9 mouse cellular contexts compared by ENCODE assay signal in the genomic region with DNA sequence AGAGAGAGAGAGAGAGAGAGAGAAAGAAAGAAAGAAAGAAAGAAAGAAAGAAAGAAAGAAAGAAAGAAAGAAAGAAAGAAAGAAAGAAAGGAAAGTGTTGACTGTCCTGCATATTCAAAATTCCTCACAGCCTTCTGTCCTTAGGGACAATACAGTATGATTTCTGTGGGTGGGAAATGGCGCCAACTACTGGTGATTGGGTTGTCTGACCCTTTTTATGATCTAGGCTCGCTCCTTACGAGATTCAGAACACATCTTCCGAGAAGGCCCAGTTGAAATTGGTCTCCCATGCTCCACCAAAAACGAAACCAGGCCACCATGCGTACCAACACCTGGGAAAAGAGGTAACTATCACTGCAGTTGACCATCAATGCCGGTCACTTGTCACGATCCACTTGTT.
A peak's percentile ranks its signal among the peaks of the same experiment; 100 is the strongest.
DNase-seq lines count a peak whose midpoint lies in the region; ATAC-seq and TF ChIP-seq lines count a peak whose summit lies in the region.
"Had no signal": no experiment of that assay in that cellular context is flagged by ENCODE, and none has a peak within 500 bp of the region (broad histone marks: within the 10 kb centered on the region; RNA-seq: fewer than 3 reads in every experiment).

No protein-coding gene starts in this region.

- intact Hi-C loops in gastrocnemius, postnatal 14 days (cut with DNase I; ENCODE audit: low total_unique reads), result loop anchor here (5.0 to 10.0 kb wide), 2 partner anchors 79 to 142 kb away; a partner anchor contains a TSS
- intact Hi-C loops in left cerebral cortex, adult 2 months (cut with DNase I), result loop anchor here (5.0 to 10.0 kb wide), 2 partner anchors 82 to 139 kb away; a partner anchor contains a TSS

- no peak overlapping the region for H3K4me2 ChIP-seq in hindbrain, embryonic 14.5 days (replicated peaks)
- no peak overlapping the region for H3K4me2 ChIP-seq in forebrain, embryonic 11.5 days (ENCODE audit: low read depth, low read length, severe bottlenecking)
- H3K4me2 ChIP-seq: neural tube, embryonic 13.5 days had no signal

- no peaks in the 10 kb centered on the region for H3K4me1 ChIP-seq in hindbrain, embryonic 10.5 days (replicated peaks)
- no peaks in the 10 kb centered on the region for H3K4me1 ChIP-seq in hindbrain, embryonic 14.5 days (replicated peaks; ENCODE audit: control insufficient read depth, insufficient read depth, low read length)
- no peaks in the 10 kb centered on the region for H3K4me1 ChIP-seq in forebrain, embryonic 11.5 days (replicated peaks; ENCODE audit: control insufficient read depth, insufficient read depth, low read length)
- H3K4me1 ChIP-seq: neural tube, embryonic 13.5 days had no signal

- peak; percentile 63 for TF ChIP-seq CTCF in left cerebral cortex, adult 2 months (IDR thresholded peaks at IDR 0.05)

- no peaks in the 10 kb centered on the region for H3K9me3 ChIP-seq in hindbrain, embryonic 10.5 days
- no peaks in the 10 kb centered on the region for H3K9me3 ChIP-seq in hindbrain, embryonic 14.5 days (ENCODE audit: control insufficient read depth, low read length)
- H3K9me3 ChIP-seq in forebrain, embryonic 11.5 days (ENCODE audit: control insufficient read depth, low read length), result no peaks in the 10 kb centered on the region
- H3K9me3 ChIP-seq: neural tube, embryonic 13.5 days had no signal

- WGBS in hindbrain, embryonic 10.5 days, result 61% methylated on average over 8 of the region's 8 CpGs
- WGBS in hindbrain, embryonic 14.5 days, result 63% methylated on average over 8 of the region's 8 CpGs
- 67% methylated on average over 8 of the region's 8 CpGs for WGBS in forebrain, embryonic 11.5 days

- H3K9ac ChIP-seq in hindbrain, embryonic 14.5 days, result no peak overlapping the region
- no peak overlapping the region for H3K9ac ChIP-seq in forebrain, embryonic 11.5 days (ENCODE audit: low read length)
- H3K9ac ChIP-seq: neural tube, embryonic 13.5 days had no signal

- no peaks in the 10 kb centered on the region for H3K27me3 ChIP-seq in hindbrain, embryonic 10.5 days (ENCODE audit: insufficient read depth, poor library complexity, severe bottlenecking)
- no peaks in the 10 kb centered on the region for H3K27me3 ChIP-seq in hindbrain, embryonic 14.5 days (ENCODE audit: control insufficient read depth, insufficient read depth, low read length)
- H3K27me3 ChIP-seq in forebrain, embryonic 11.5 days (ENCODE audit: control insufficient read depth, insufficient read depth, low read length), result no peaks in the 10 kb centered on the region; the same call in 1 of the 2 replicates
- H3K27me3 ChIP-seq: neural tube, embryonic 13.5 days had no signal

- no peak for ATAC-seq in hindbrain, embryonic 14.5 days (ENCODE audit: low FRiP score)
- ATAC-seq in CD4-positive, CD25-positive, alpha-beta regulatory T cell, adult 4 months, result peak; percentile 67
- ATAC-seq in forebrain, embryonic 11.5 days (replicated peaks; ENCODE audit: low FRiP score), result no peak

- no peaks in the 10 kb centered on the region for H3K36me3 ChIP-seq in hindbrain, embryonic 10.5 days
- no peaks in the 10 kb centered on the region for H3K36me3 ChIP-seq in hindbrain, embryonic 14.5 days (replicated peaks; ENCODE audit: control insufficient read depth, insufficient read depth)
- no peaks in the 10 kb centered on the region for H3K36me3 ChIP-seq in forebrain, embryonic 11.5 days (ENCODE audit: control insufficient read depth, insufficient read depth, low read length)
- H3K36me3 ChIP-seq: neural tube, embryonic 13.5 days had no signal

- no peak overlapping the region for H3K27ac ChIP-seq in hindbrain, embryonic 10.5 days
- no peak overlapping the region for H3K27ac ChIP-seq in hindbrain, embryonic 14.5 days
- no peak overlapping the region for H3K27ac ChIP-seq in left cerebral cortex, adult 2 months
- no peak overlapping the region for H3K27ac ChIP-seq in forebrain, embryonic 11.5 days (ENCODE audit: low read depth, low read length)
- H3K27ac ChIP-seq: neural tube, embryonic 13.5 days had no signal

- no peak overlapping the region for H3K4me3 ChIP-seq in hindbrain, embryonic 10.5 days
- H3K4me3 ChIP-seq in hindbrain, embryonic 14.5 days (replicated peaks; ENCODE audit: low read length), result no peak overlapping the region
- no peak overlapping the region for H3K4me3 ChIP-seq in left cerebral cortex, adult 2 months
- H3K4me3 ChIP-seq in forebrain, embryonic 11.5 days (ENCODE audit: low read depth, low read length), result no peak overlapping the region
- H3K4me3 ChIP-seq: neural tube, embryonic 13.5 days had no signal

- peak; percentile 7 for DNase-seq in hindbrain, embryonic 10.5 days (ENCODE audit: low spot score)
- no peak for DNase-seq in hindbrain, embryonic 14.5 days (ENCODE audit: low spot score)
- DNase-seq in adrenal gland, adult 8-10 months, result peak; percentile 7
- DNase-seq in gastrocnemius, postnatal 14 days, result peak; percentile 43
- peak; percentile 14 to 17 for DNase-seq in left cerebral cortex, adult 2 months (ENCODE audit: extremely low spot score in 1 of 2, low spot score in 2 of 2)
- peak; percentile 24 to 33 for DNase-seq in right cerebral cortex, adult 2 months (ENCODE audit: low spot score in 2 of 2)
- no peak for DNase-seq in forebrain, embryonic 11.5 days (ENCODE audit: low spot score)

Comparison
In these comparisons a context has a peak if more than half of its experiments do, and no peak if none do; other contexts are left out.
1. DNase-seq: peak in hindbrain, embryonic 10.5 days (single experiment), adrenal gland, adult 8-10 months (single experiment), gastrocnemius, postnatal 14 days (single experiment), left cerebral cortex, adult 2 months (2 of 2) and right cerebral cortex, adult 2 months (2 of 2); none in hindbrain, embryonic 14.5 days (single experiment) and forebrain, embryonic 11.5 days (single experiment).